Mouse (Mus musculus): ENCODE measurements around the gene Srms. TPM values are rescaled to one million over a fixed set of nuclear protein-coding genes. Genes with fewer than 3 reads are reported as not detected.
A peak's percentile ranks its signal among the peaks of the same experiment; 100 is the strongest.

Gene Srms
- total and polyA plus RNA-seq, 3 experiments, result 0.04 TPM; not detected in 2

DNA sequence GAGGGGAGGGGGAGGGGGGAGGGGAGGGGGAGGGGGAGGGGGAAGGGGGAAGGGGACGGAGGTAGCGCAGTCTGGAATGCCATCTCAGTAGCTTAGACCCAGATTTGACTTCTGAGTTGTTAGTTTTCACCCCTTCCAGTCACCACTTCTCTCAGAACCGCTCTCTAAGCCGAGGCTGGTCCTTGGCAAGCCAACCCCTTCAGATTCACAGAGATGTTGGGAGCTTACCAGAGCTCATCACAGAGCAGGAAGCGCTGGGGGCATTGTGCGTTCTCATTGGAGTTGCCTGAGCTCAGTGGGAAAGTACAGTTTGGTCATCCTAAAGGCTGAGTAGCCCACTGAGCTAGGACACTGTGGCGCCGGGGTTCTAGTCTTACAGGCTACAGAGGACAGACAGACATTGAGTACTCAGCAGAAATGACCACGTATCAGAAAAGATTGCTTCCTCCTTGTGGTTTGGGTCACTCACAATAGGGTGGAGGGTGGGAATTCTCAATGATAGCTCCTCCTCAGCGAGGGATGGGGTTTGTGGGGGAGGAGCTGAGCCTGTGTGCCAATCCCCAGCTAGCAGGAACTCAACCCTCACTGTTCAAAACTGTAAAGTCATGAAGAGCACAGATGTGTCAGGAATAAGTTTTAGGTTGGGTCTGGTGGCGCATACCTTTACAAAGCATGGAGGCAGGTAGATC, 30.9 kb upstream of the Srms start:
- Histone ChIP-seq H3K27ac (ENCODE audit: control insufficient read depth, low read depth, low read length) (peak overlapping the region; percentile 80), H3K36me3 (ENCODE audit: control insufficient read depth in 1 of 2, insufficient read depth in 2 of 2, low read length in 2 of 2) (peaks cover 0 to 17% of the 10 kb centered on the region in 2 experiments; a peak in 2 of 4 replicates), H3K9me3 (replicated peaks; ENCODE audit: insufficient read depth, low read length) (no peaks in the 10 kb centered on the region), H3K9ac (ENCODE audit: control insufficient read depth, low read depth, low read length, poor library complexity, severe bottlenecking) (peak overlapping the region; percentile 57), H3K4me1 (ENCODE audit: control insufficient read depth in 1 of 2, insufficient read depth in 2 of 2, low read length in 2 of 2) (peaks cover 2 to 15% of the 10 kb centered on the region in 2 experiments), H3K4me3 (ENCODE audit: control insufficient read depth in 1 of 2, insufficient read depth in 1 of 2, low read depth in 2 of 2, low read length in 2 of 2) (peak overlapping the region; percentile 42 to 58), H3K27me3 (ENCODE audit: control insufficient read depth in 1 of 2, insufficient read depth in 2 of 2, low read length in 2 of 2) (no peaks in the 10 kb centered on the region), H3K79me2 (ENCODE audit: control insufficient read depth, insufficient read depth, low read length, poor library complexity) (peaks cover 7% of the 10 kb centered on the region; the same call in 1 of the 2 replicates)
- peak; percentile 92 for DNase-seq (ENCODE audit: low read depth, low spot score)
- no peak for TF ChIP-seq ZNF384 (IDR thresholded peaks at IDR 0.05; ENCODE audit: low read depth, low read length)
- peak; percentile 62 for TF ChIP-seq NELFE (IDR thresholded peaks at IDR 0.05; ENCODE audit: low read depth, low read length)
- TF ChIP-seq GATA1 (IDR thresholded peaks at IDR 0.05; ENCODE audit: low read depth, low read length), result no peak
- TF ChIP-seq SMC3 (IDR thresholded peaks at IDR 0.05; ENCODE audit: low read depth, low read length), result no peak
- no peak for TF ChIP-seq POLR2AphosphoS5 (IDR thresholded peaks at IDR 0.05; ENCODE audit: borderline replicate concordance, low read depth, low read length)
- TF ChIP-seq BHLHE40 (IDR thresholded peaks at IDR 0.05; ENCODE audit: borderline replicate concordance, low read depth, low read length), result no peak
- no peak for TF ChIP-seq ZMIZ1 (IDR thresholded peaks at IDR 0.05; ENCODE audit: low read depth, low read length)
- TF ChIP-seq GABPA (IDR thresholded peaks at IDR 0.05; ENCODE audit: low read depth, low read length), result no peak
- TF ChIP-seq ETS1 (IDR thresholded peaks at IDR 0.05; ENCODE audit: low read depth, low read length), result peak; percentile 50; the same call in 1 of the 2 replicates
- TF ChIP-seq CHD1 (IDR thresholded peaks at IDR 0.05; ENCODE audit: low read depth, low read length), result no peak
- no peak for TF ChIP-seq NRF1 (IDR thresholded peaks at IDR 0.05; ENCODE audit: insufficient read depth, low read depth, low read length, poor library complexity, severe bottlenecking)
- peak; percentile 36 to 82; a peak in 2 of 4 replicates for TF ChIP-seq POLR2A (IDR thresholded peaks at IDR 0.05; ENCODE audit: control insufficient read depth in 1 of 2, insufficient read depth in 1 of 2, low read depth in 1 of 2, low read length in 2 of 2, poor library complexity in 1 of 2)
- peak; percentile 46; the same call in 1 of the 2 replicates for TF ChIP-seq HCFC1 (IDR thresholded peaks at IDR 0.05; ENCODE audit: low read depth, low read length)
- no peak for TF ChIP-seq MYB (IDR thresholded peaks at IDR 0.05; ENCODE audit: low read depth, low read length)
- no peak for TF ChIP-seq MAX (IDR thresholded peaks at IDR 0.05; ENCODE audit: low read length)
- no peak for TF ChIP-seq RAD21 (IDR thresholded peaks at IDR 0.05; ENCODE audit: low read depth, low read length)
- no peak for TF ChIP-seq POLR2AphosphoS2 (IDR thresholded peaks at IDR 0.05; ENCODE audit: low read length)
- TF ChIP-seq TAL1 (IDR thresholded peaks at IDR 0.05; ENCODE audit: low read length), result no peak
- no peak for TF ChIP-seq ZKSCAN1 (IDR thresholded peaks at IDR 0.05; ENCODE audit: low read depth, low read length)
- TF ChIP-seq TBP (IDR thresholded peaks at IDR 0.05; ENCODE audit: low read depth, low read length), result peak; percentile 80
- peak; percentile 68; the same call in 1 of the 2 replicates for TF ChIP-seq SIN3A (IDR thresholded peaks at IDR 0.05; ENCODE audit: low read length)
- peak; percentile 47; the same call in 1 of the 2 replicates for TF ChIP-seq MXI1 (IDR thresholded peaks at IDR 0.05; ENCODE audit: low read depth, low read length)
- no peak for TF ChIP-seq EP300 (IDR thresholded peaks at IDR 0.05; ENCODE audit: low read depth in 1 of 2, low read length in 2 of 2)
- peak; percentile 13; the same call in 1 of the 2 replicates for TF ChIP-seq ELF1 (IDR thresholded peaks at IDR 0.05; ENCODE audit: low read depth, low read length)
- TF ChIP-seq JUND (IDR thresholded peaks at IDR 0.05; ENCODE audit: low read depth, low read length), result no peak
- no peak for TF ChIP-seq USF1 (IDR thresholded peaks at IDR 0.05; ENCODE audit: low read depth, low read length)
- TF ChIP-seq USF2 (IDR thresholded peaks at IDR 0.05; ENCODE audit: borderline replicate concordance in 1 of 2, insufficient read depth in 1 of 2, low read depth in 1 of 2, low read length in 2 of 2), result no peak

All from MEL (cell line).